Mouse (Mus musculus): ENCODE results near the gene Zcchc9.
"Not testable (repeated sequence)": the region's sequence is repeated elsewhere in the genome, so short reads cannot be mapped to it uniquely, and the experiment has no call there.

Gene Zcchc9

GRCm38 (mm10) chr13:91807155-91807839, at the start of gene Zcchc9:
Zcchc9 (minus strand) TSS chr13:91807705.
- DNase-seq (ENCODE audit: low spot score) = peak; percentile 95

- no peak for DNase-seq (ENCODE audit: low spot score)
Observed at GRCm38 (mm10) chr13:91854412-91854811, 46.9 kb upstream of the Zcchc9 start.

DNA sequence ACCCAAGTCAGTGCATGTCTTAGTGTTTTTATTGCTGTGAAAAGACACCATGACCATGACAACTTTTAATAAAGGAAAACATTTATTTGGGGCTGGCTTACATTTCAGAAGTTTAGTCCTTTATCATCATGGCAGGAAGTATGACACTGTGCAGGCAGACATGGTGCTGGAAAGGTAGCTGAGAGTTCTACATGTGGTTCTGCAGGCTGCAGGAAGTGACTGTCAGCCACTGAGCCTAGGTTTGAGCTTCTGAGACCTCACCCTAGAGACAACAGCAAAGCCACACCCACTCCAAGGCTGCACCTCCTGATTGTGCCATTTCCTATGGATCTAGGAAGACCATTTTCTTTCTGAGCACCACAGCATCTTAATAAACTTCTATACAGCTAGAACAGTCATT, 20.4 kb upstream of the Zcchc9 start:
- DNase-seq (ENCODE audit: low spot score) = no peak

DNA sequence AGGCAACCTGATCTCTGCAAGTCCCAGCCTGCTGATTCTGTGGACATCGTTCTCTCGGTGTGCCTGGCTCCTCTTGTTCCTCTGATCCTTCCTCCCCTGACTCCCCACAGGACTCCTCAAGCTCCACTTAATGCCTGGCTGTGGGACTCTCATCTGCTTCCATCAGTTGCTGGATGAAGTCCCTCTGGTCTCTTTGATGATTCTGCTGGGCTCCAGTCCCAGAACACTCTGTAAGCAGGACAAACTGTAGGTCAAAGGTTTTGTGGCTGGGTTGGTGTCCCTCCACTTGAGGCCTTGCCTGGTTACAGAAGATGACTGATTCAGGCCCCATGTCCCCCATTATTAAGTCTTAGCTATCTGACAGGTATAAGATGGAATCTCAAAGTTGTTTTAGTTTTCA, 18.6 kb upstream of the Zcchc9 start:
- DNase-seq (ENCODE audit: low spot score) = no peak

DNA sequence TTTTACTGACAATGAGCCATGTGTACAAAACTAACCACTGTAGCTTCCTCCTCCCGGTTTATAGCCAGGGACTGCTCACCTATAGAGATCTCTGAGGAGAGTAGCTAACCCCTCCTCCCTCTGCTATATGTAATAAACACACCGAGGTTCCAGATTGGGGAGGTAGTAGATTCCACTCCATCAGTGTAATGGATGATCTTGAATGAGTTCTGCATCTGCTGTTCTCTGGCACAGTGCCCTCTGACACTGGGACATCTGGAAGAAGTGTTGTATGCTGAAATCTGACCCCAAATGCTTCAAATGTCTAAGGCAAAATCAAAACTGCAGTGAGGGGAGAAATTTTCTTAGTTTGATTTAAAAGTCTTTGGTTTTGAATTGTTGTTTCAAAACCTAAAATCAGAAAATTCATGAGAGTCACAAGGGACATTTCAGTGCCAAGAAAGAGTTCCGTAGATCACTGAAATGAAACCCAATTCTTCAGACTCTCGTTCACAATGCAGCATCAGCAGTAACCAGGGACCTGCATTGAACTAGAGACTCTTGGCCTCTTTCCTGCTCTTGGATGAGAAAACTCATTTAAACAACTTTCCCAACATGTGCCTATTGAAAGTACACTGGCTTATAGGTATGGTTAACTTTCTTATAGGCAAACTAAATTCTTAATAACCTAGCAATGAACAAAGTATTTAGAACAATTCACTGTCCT, 17.5 kb upstream of the Zcchc9 start:
- peak; percentile 52 for DNase-seq (ENCODE audit: low spot score)

GRCm38 (mm10) chr13:91823735-91824134, 16.2 kb upstream of the Zcchc9 start:
- no peak for DNase-seq (ENCODE audit: low spot score)

GRCm38 (mm10) chr13:91814670-91815069, 7.2 kb upstream of the Zcchc9 start:
- DNase-seq (ENCODE audit: low spot score) = no peak

- DNase-seq (ENCODE audit: low spot score) = peak; percentile 78
Observed at GRCm38 (mm10) chr13:91809476-91809875, 2.0 kb upstream of the Zcchc9 start.

- peak; percentile 74 for DNase-seq (ENCODE audit: low spot score)
Observed at GRCm38 (mm10) chr13:91807874-91808575, 520 bp upstream of the Zcchc9 start.

- DNase-seq (ENCODE audit: low spot score) = no peak
Observed at GRCm38 (mm10) chr13:91801726-91802125, 5.8 kb downstream of the Zcchc9 start.

DNA sequence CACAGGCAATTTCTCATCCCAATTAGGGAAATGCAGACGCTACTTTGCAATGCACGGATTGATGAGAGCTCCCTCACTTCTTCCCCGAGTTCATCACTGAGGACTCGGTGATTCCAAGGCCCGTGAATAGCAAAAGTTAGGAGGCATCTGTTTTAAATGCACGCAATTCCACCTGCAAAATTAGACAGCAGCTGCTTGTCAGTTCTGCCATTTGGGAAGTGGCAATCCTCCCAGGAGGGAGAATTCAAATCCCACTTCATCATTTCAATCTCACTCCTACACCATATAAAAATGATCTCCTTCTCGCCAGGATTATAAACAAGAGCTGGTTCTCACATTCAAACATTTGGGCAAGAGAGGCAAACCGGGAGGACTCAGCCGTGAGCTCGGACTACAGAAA, 10.1 kb downstream of the Zcchc9 start:
- no peak for DNase-seq (ENCODE audit: low spot score)

- no peak for DNase-seq (ENCODE audit: low spot score)
Observed at GRCm38 (mm10) chr13:91796916-91797315, 10.6 kb downstream of the Zcchc9 start.

- no peak for DNase-seq (ENCODE audit: low spot score)
Observed at GRCm38 (mm10) chr13:91796003-91796402, 11.5 kb downstream of the Zcchc9 start.

DNA sequence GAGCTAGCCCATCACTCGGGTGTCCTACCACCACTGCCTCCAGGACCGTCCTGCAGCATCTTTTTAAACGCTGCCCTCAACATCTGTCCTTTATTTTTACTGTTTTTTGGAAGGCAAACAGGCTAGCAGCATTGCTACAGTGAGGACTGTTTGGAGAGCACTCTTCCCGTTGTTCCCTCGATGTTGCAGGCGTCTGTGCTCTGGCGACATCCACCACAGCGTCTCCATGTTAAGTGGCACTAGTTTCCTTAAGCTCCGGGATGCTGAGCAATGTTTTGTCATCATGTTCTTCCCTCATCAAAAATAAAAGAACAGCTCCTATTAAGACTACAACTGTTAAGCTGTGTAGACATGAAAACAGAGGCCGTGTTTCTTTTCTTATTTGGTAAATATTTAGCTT, 11.9 kb downstream of the Zcchc9 start:
- DNase-seq (ENCODE audit: low spot score) = no peak

- no peak for DNase-seq (ENCODE audit: low spot score)
Observed at GRCm38 (mm10) chr13:91794926-91795436, 12.5 kb downstream of the Zcchc9 start.

GRCm38 (mm10) chr13:91792035-91792434, 15.5 kb downstream of the Zcchc9 start:
- no peak for DNase-seq (ENCODE audit: low spot score)

- no peak for DNase-seq (ENCODE audit: low spot score)
Observed at GRCm38 (mm10) chr13:91779892-91780291, 27.6 kb downstream of the Zcchc9 start.

- DNase-seq (ENCODE audit: low spot score) = no peak
Observed at GRCm38 (mm10) chr13:91778092-91778491, 29.4 kb downstream of the Zcchc9 start.

- DNase-seq (ENCODE audit: low spot score) = no peak
Observed at GRCm38 (mm10) chr13:91768683-91769651, 38.5 kb downstream of the Zcchc9 start.

- DNase-seq (ENCODE audit: low spot score) = no peak
Observed at GRCm38 (mm10) chr13:91765627-91766026, 41.9 kb downstream of the Zcchc9 start.

DNA sequence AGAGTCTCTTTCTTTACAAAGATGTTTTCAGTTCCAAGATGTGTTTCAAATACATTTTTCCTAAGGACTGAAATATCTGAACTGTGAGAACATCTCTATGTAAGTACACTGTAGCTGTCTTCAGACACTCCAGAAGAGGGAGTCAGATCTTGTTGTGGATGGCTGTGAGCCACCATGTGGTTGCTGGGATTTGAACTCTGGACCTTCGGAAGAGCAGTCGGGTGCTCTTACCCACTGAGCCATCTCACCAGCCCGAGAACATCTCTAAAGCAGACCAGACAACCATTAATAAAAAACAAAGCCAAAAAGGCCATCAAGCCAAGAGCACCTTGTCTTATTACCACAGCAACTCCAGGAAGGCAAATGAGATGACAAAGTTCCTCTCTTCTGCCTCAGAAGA, 43.9 kb downstream of the Zcchc9 start:
- DNase-seq (ENCODE audit: low spot score) = not testable (repeated sequence)
